Mouse (Mus musculus) kidney, embryonic 16.5 days (tissue): ENCODE measurements around the gene Mafb. TPM values are rescaled to one million over a fixed set of nuclear protein-coding genes. Genes with fewer than 3 reads are reported as not detected.

ENCODE experiments used
- ATAC-seq: fragments of 200-750 bp; cut with Nextera tagmentation; 2 replicates; pipeline ENCODE4 v1.8.0; 2017; ENCODE audit warnings: moderate TSS enrichment; ENCODE audit not compliant: low FRiP score, low TSS enrichment
- H3K27ac ChIP-seq: fragments of 300-500 bp; sonication (generic); 2 replicates; pipeline ENCODE4 v1.5.1; 2014; ENCODE audit warnings: low read length
- H3K27me3 ChIP-seq: fragments of 300-500 bp; sonication (generic); 2 replicates; pipeline ENCODE4 v1.6.1; 2014; ENCODE audit warnings: low read length, control low read depth, mixed read lengths; ENCODE audit not compliant: insufficient read depth
- H3K36me3 ChIP-seq: fragments of 300-500 bp; sonication (generic); 2 replicates; pipeline ENCODE4 v1.6.1; 2014; ENCODE audit warnings: low read length, control low read depth, mixed read lengths; ENCODE audit not compliant: insufficient read depth
- H3K4me1 ChIP-seq: fragments of 300-500 bp; sonication (generic); 2 replicates; pipeline ENCODE4 v1.6.1; 2014; ENCODE audit warnings: low read length, control low read depth, mixed read lengths; ENCODE audit not compliant: insufficient read depth
- H3K4me2 ChIP-seq: fragments of 300-500 bp; sonication (generic); replicated peaks from 2 replicates; pipeline ENCODE4 v1.6.1; 2014; ENCODE audit warnings: low read depth, low read length
- H3K4me3 ChIP-seq: fragments of 300-500 bp; sonication (generic); 2 replicates; pipeline ENCODE4 v1.5.1; 2014; ENCODE audit warnings: mild to moderate bottlenecking, low read length
- H3K9ac ChIP-seq: fragments of 300-500 bp; sonication (generic); replicated peaks from 2 replicates; pipeline ENCODE4 v1.6.1; 2014; ENCODE audit warnings: low read length
- H3K9me3 ChIP-seq: fragments of 300-500 bp; sonication (generic); 2 replicates; pipeline ENCODE4 v1.6.1; 2016; ENCODE audit warnings: low read length, control low read depth
- WGBS: fragments of 180-500 bp; shearing (Covaris S2); extraction: QIAGEN DNeasy Blood & Tissue Kit; methylation state at CpG from one replicate; pipeline ENCODE4 v1.1.7; 2014; 5-methylcytosine and 5-hydroxymethylcytosine counted together
- polyA plus RNA-seq: library from polyadenylated mRNA; unstranded; fragments of >200 nt; fragmentation: Nextera tagmentation; extraction: Ambion mirVana; gene quantifications from 2 replicates; pipeline ENCODE4 v1.2.1, GENCODE M21; 2015

The Mafb gene
- 31.4 and 35.8 TPM in 2 replicates for polyA plus RNA-seq

- H3K9ac ChIP-seq, result peak within 1 kb of the TSS; percentile 77
- peak within 1 kb of the TSS; percentile 99 for H3K4me2 ChIP-seq
- H3K4me1 ChIP-seq, result peaks cover 34% of the 10 kb centered on the region
- H3K27me3 ChIP-seq, result peaks cover 65% of the 10 kb centered on the region
- H3K27ac ChIP-seq, result peak within 1 kb of the TSS; percentile 81
- no peaks in the 10 kb centered on the region for H3K9me3 ChIP-seq
- H3K4me3 ChIP-seq, result peak within 1 kb of the TSS; percentile 58
- H3K36me3 ChIP-seq, result no peaks in the 10 kb centered on the region
- ATAC-seq, result peak; percentile 88
- WGBS, result 0% methylated on average over 37 of the region's 37 CpGs
Observed at GRCm38 (mm10) chr2:160366980-160367338, at the start of gene Mafb. Mafb (minus strand) TSS chr2:160367065.

- no peak overlapping the region for H3K4me3 ChIP-seq
Observed at GRCm38 (mm10) chr2:160415161-160415560, 48.3 kb upstream of the Mafb start.

GRCm38 (mm10) chr2:160414736-160415135 lies 47.9 kb upstream of the Mafb start:
- Histone ChIP-seq H3K36me3 (no peaks in the 10 kb centered on the region), H3K4me3 (no peak overlapping the region), H3K27me3 (no peaks in the 10 kb centered on the region), H3K4me2 (no peak overlapping the region), H3K27ac (no peak overlapping the region), H3K9me3 (peaks cover 4% of the 10 kb centered on the region), H3K9ac (no peak overlapping the region), H3K4me1 (peaks cover 6% of the 10 kb centered on the region)
- 92% methylated on average over 11 of the region's 11 CpGs for WGBS
- no peak for ATAC-seq

More at GRCm38 (mm10) chr2:160415161-160415560, 48.3 kb upstream of the Mafb start:
- Histone ChIP-seq H3K36me3 (no peaks in the 10 kb centered on the region), H3K9ac (no peak overlapping the region), H3K27ac (no peak overlapping the region), H3K4me2 (no peak overlapping the region), H3K9me3 (peaks cover 4% of the 10 kb centered on the region), H3K4me1 (peaks cover 6% of the 10 kb centered on the region), H3K27me3 (no peaks in the 10 kb centered on the region)
- 95% methylated on average over 8 of the region's 8 CpGs for WGBS
- no peak for ATAC-seq

GRCm38 (mm10) chr2:160413982-160414381 lies 47.1 kb upstream of the Mafb start:
- no peaks in the 10 kb centered on the region for H3K36me3 ChIP-seq
- no peaks in the 10 kb centered on the region for H3K27me3 ChIP-seq
- ATAC-seq, result no peak
- H3K9ac ChIP-seq, result no peak overlapping the region
- 99% methylated on average over 5 of the region's 5 CpGs for WGBS
- no peak overlapping the region for H3K4me3 ChIP-seq
- H3K9me3 ChIP-seq, result peaks cover 4% of the 10 kb centered on the region
- peaks cover 6% of the 10 kb centered on the region for H3K4me1 ChIP-seq
- H3K4me2 ChIP-seq, result no peak overlapping the region
- H3K27ac ChIP-seq, result no peak overlapping the region

- Histone ChIP-seq H3K27ac (no peak overlapping the region), H3K27me3 (no peaks in the 10 kb centered on the region), H3K4me3 (no peak overlapping the region), H3K36me3 (no peaks in the 10 kb centered on the region), H3K4me1 (peaks cover 6% of the 10 kb centered on the region), H3K4me2 (no peak overlapping the region), H3K9me3 (peaks cover 4% of the 10 kb centered on the region), H3K9ac (no peak overlapping the region)
- peak; percentile 70; the same call in 1 of the 2 replicates for ATAC-seq
- WGBS, result 45% methylated on average over 12 of the region's 12 CpGs
Observed at GRCm38 (mm10) chr2:160413055-160413454, 46.2 kb upstream of the Mafb start.

GRCm38 (mm10) chr2:160411431-160411830 lies 44.6 kb upstream of the Mafb start:
- Histone ChIP-seq H3K4me2 (no peak overlapping the region), H3K9ac (no peak overlapping the region), H3K4me3 (no peak overlapping the region), H3K4me1 (peaks cover 6% of the 10 kb centered on the region), H3K9me3 (peaks cover 4% of the 10 kb centered on the region), H3K27me3 (no peaks in the 10 kb centered on the region), H3K36me3 (no peaks in the 10 kb centered on the region), H3K27ac (no peak overlapping the region)
- ATAC-seq, result no peak
- 41% methylated on average over 7 of the region's 7 CpGs for WGBS

- H3K9ac ChIP-seq, result no peak overlapping the region
- H3K4me2 ChIP-seq, result no peak overlapping the region
- H3K9me3 ChIP-seq, result no peaks in the 10 kb centered on the region
- H3K27me3 ChIP-seq, result no peaks in the 10 kb centered on the region
- ATAC-seq, result no peak
- no peaks in the 10 kb centered on the region for H3K4me1 ChIP-seq
- H3K27ac ChIP-seq, result no peak overlapping the region
- H3K4me3 ChIP-seq, result no peak overlapping the region
- no peaks in the 10 kb centered on the region for H3K36me3 ChIP-seq
- 82% methylated on average over 3 of the region's 3 CpGs for WGBS
Observed at GRCm38 (mm10) chr2:160407720-160408119, 40.9 kb upstream of the Mafb start.

GRCm38 (mm10) chr2:160397747-160398146 lies 30.9 kb upstream of the Mafb start:
- no peak for ATAC-seq
- no peaks in the 10 kb centered on the region for H3K9me3 ChIP-seq
- no peaks in the 10 kb centered on the region for H3K27me3 ChIP-seq
- H3K36me3 ChIP-seq, result no peaks in the 10 kb centered on the region
- H3K9ac ChIP-seq, result no peak overlapping the region
- 85% methylated on average over 12 of the region's 12 CpGs for WGBS
- H3K4me3 ChIP-seq, result no peak overlapping the region
- no peak overlapping the region for H3K4me2 ChIP-seq
- no peak overlapping the region for H3K27ac ChIP-seq
- H3K4me1 ChIP-seq, result no peaks in the 10 kb centered on the region

GRCm38 (mm10) chr2:160394735-160395134 lies 27.9 kb upstream of the Mafb start:
- Histone ChIP-seq H3K4me1 (no peaks in the 10 kb centered on the region), H3K4me2 (no peak overlapping the region), H3K4me3 (no peak overlapping the region), H3K9me3 (no peaks in the 10 kb centered on the region), H3K27ac (no peak overlapping the region), H3K27me3 (peaks cover 3% of the 10 kb centered on the region; the same call in 1 of the 2 replicates), H3K9ac (no peak overlapping the region), H3K36me3 (no peaks in the 10 kb centered on the region)
- 87% methylated on average over 7 of the region's 7 CpGs for WGBS
- no peak for ATAC-seq

- H3K9me3 ChIP-seq, result no peaks in the 10 kb centered on the region
- H3K9ac ChIP-seq, result no peak overlapping the region
- H3K4me2 ChIP-seq, result no peak overlapping the region
- no peaks in the 10 kb centered on the region for H3K4me1 ChIP-seq
- H3K4me3 ChIP-seq, result no peak overlapping the region
- H3K27ac ChIP-seq, result no peak overlapping the region
- 68% methylated on average over 3 of the region's 3 CpGs for WGBS
- H3K27me3 ChIP-seq, result peaks cover 3% of the 10 kb centered on the region; the same call in 1 of the 2 replicates
- no peak for ATAC-seq
- H3K36me3 ChIP-seq, result no peaks in the 10 kb centered on the region
Observed at GRCm38 (mm10) chr2:160392648-160393047, 25.8 kb upstream of the Mafb start.
